Mouse (Mus musculus): ENCODE data around the gene 4933427D14Rik. TPM values are rescaled to one million over a fixed set of nuclear protein-coding genes. Genes with fewer than 3 reads are reported as not detected.

Gene 4933427D14Rik
- polyA plus RNA-seq, 1 experiment from 2014 or later: 4.9 TPM

GRCm38 (mm10) chr11:72217116-72217515, 9.9 kb upstream of the 4933427D14Rik start:
- H3K27ac ChIP-seq: peak overlapping the region; percentile 39
- H3K79me2 ChIP-seq (ENCODE audit: inconsistent target): peaks cover 10% of the 10 kb centered on the region; the same call in 1 of the 2 replicates
- H3K4me3 ChIP-seq (ENCODE audit: inconsistent target): no peak overlapping the region
- no peaks in the 10 kb centered on the region for H3K36me3 ChIP-seq (ENCODE audit: inconsistent target)
- 44% methylated on average over 5 of the region's 5 CpGs for WGBS (ENCODE audit: missing documents)

- 1% methylated on average over 29 of the region's 29 CpGs for WGBS (ENCODE audit: missing documents)
- peak within 1 kb of the TSS; percentile 94 for H3K4me3 ChIP-seq (ENCODE audit: inconsistent target)
- peaks cover 10% of the 10 kb centered on the region; the same call in 1 of the 2 replicates for H3K79me2 ChIP-seq (ENCODE audit: inconsistent target)
- H3K27ac ChIP-seq: peak within 1 kb of the TSS; percentile 32
- peaks cover 11% of the 10 kb centered on the region; the same call in 1 of the 2 replicates for H3K36me3 ChIP-seq (ENCODE audit: inconsistent target)
Measured at GRCm38 (mm10) chr11:72215410-72215797, 8.1 kb upstream of the 4933427D14Rik start, which contains the start of gene Med31. TSS of gene Med31 (minus strand) at chr11:72215592.

GRCm38 (mm10) chr11:72214591-72215409, 7.5 kb upstream of the 4933427D14Rik start:
- Histone ChIP-seq H3K79me2 (ENCODE audit: inconsistent target) (peaks cover 10% of the 10 kb centered on the region; the same call in 1 of the 2 replicates), H3K36me3 (ENCODE audit: inconsistent target) (peaks cover 15% of the 10 kb centered on the region; the same call in 1 of the 2 replicates), H3K4me3 (ENCODE audit: inconsistent target) (peak overlapping the region; percentile 94), H3K27ac (peak overlapping the region; percentile 32)
- under 1% methylated on average over 51 of the region's 51 CpGs for WGBS (ENCODE audit: missing documents)

- Histone ChIP-seq H3K27ac (peak overlapping the region; percentile 68), H3K36me3 (ENCODE audit: inconsistent target) (peaks cover 18% of the 10 kb centered on the region; the same call in 1 of the 2 replicates), H3K4me3 (ENCODE audit: inconsistent target) (peak overlapping the region; percentile 98), H3K79me2 (ENCODE audit: inconsistent target) (peaks cover 59% of the 10 kb centered on the region)
- WGBS (ENCODE audit: missing documents): 19% methylated on average over 17 of the region's 17 CpGs
Measured at GRCm38 (mm10) chr11:72207834-72208377, 647 bp upstream of the 4933427D14Rik start.

GRCm38 (mm10) chr11:72206341-72207203, 687 bp downstream of the 4933427D14Rik start, which contains the start of gene Gm43951:
TSS of gene Gm43951 (minus strand) at chr11:72206840.
- peak within 1 kb of the TSS; percentile 68 for H3K27ac ChIP-seq
- peak within 1 kb of the TSS; percentile 98 for H3K4me3 ChIP-seq (ENCODE audit: inconsistent target)

GRCm38 (mm10) chr11:72205256-72205655, 2.0 kb downstream of the 4933427D14Rik start:
- peaks cover 59% of the 10 kb centered on the region for H3K79me2 ChIP-seq (ENCODE audit: inconsistent target)
- no peak overlapping the region for H3K27ac ChIP-seq
- peaks cover 12% of the 10 kb centered on the region for H3K36me3 ChIP-seq (ENCODE audit: inconsistent target)
- WGBS (ENCODE audit: missing documents): 75% methylated on average over 6 of the region's 6 CpGs
- no peak overlapping the region for H3K4me3 ChIP-seq (ENCODE audit: inconsistent target)

More at GRCm38 (mm10) chr11:72206341-72207203, 687 bp downstream of the 4933427D14Rik start, which contains the start of gene Gm43951:
- 3% methylated on average over 34 of the region's 43 CpGs for WGBS (ENCODE audit: missing documents)
- H3K79me2 ChIP-seq (ENCODE audit: inconsistent target): peaks cover 59% of the 10 kb centered on the region
- H3K36me3 ChIP-seq (ENCODE audit: inconsistent target): peaks cover 16% of the 10 kb centered on the region; the same call in 1 of the 2 replicates

- Histone ChIP-seq H3K36me3 (ENCODE audit: inconsistent target) (peaks cover 7% of the 10 kb centered on the region), H3K27ac (no peak overlapping the region), H3K79me2 (ENCODE audit: inconsistent target) (peaks cover 49% of the 10 kb centered on the region), H3K4me3 (ENCODE audit: inconsistent target) (no peak overlapping the region)
- 100% methylated on average over 1 of the region's 1 CpGs for WGBS (ENCODE audit: missing documents)
Measured at GRCm38 (mm10) chr11:72203440-72203839, 3.8 kb downstream of the 4933427D14Rik start.

GRCm38 (mm10) chr11:72196506-72196905, 10.8 kb downstream of the 4933427D14Rik start:
- 95% methylated on average over 8 of the region's 8 CpGs for WGBS (ENCODE audit: missing documents)
- peaks cover 13% of the 10 kb centered on the region for H3K36me3 ChIP-seq (ENCODE audit: inconsistent target)
- no peak overlapping the region for H3K4me3 ChIP-seq (ENCODE audit: inconsistent target)
- peak overlapping the region; percentile 46 for H3K27ac ChIP-seq
- H3K79me2 ChIP-seq (ENCODE audit: inconsistent target): no peaks in the 10 kb centered on the region; the same call in 1 of the 2 replicates

- 100% methylated on average over 2 of the region's 2 CpGs for WGBS (ENCODE audit: missing documents)
- Histone ChIP-seq H3K36me3 (ENCODE audit: inconsistent target) (peaks cover 29% of the 10 kb centered on the region), H3K79me2 (ENCODE audit: inconsistent target) (no peaks in the 10 kb centered on the region; the same call in 1 of the 2 replicates), H3K27ac (no peak overlapping the region), H3K4me3 (ENCODE audit: inconsistent target) (no peak overlapping the region)
Measured at GRCm38 (mm10) chr11:72194259-72194658, 13.0 kb downstream of the 4933427D14Rik start.

- peaks cover 36% of the 10 kb centered on the region for H3K36me3 ChIP-seq (ENCODE audit: inconsistent target)
- 100% methylated on average over 1 of the region's 1 CpGs for WGBS (ENCODE audit: missing documents)
- H3K27ac ChIP-seq: no peak overlapping the region
- no peaks in the 10 kb centered on the region; the same call in 1 of the 2 replicates for H3K79me2 ChIP-seq (ENCODE audit: inconsistent target)
- H3K4me3 ChIP-seq (ENCODE audit: inconsistent target): no peak overlapping the region
Measured at GRCm38 (mm10) chr11:72190857-72191256, 16.4 kb downstream of the 4933427D14Rik start.

- Histone ChIP-seq H3K36me3 (ENCODE audit: inconsistent target) (peaks cover 12% of the 10 kb centered on the region; the same call in 1 of the 2 replicates), H3K4me3 (ENCODE audit: inconsistent target) (no peak overlapping the region), H3K27ac (no peak overlapping the region), H3K79me2 (ENCODE audit: inconsistent target) (no peaks in the 10 kb centered on the region)
- 86% methylated on average over 4 of the region's 4 CpGs for WGBS (ENCODE audit: missing documents)
Measured at GRCm38 (mm10) chr11:72184252-72184651, 23.0 kb downstream of the 4933427D14Rik start.

- peaks cover 16% of the 10 kb centered on the region for H3K36me3 ChIP-seq (ENCODE audit: inconsistent target)
- 94% methylated on average over 4 of the region's 4 CpGs for WGBS (ENCODE audit: missing documents)
- H3K4me3 ChIP-seq (ENCODE audit: inconsistent target): no peak overlapping the region
- no peaks in the 10 kb centered on the region for H3K79me2 ChIP-seq (ENCODE audit: inconsistent target)
- H3K27ac ChIP-seq: no peak overlapping the region
Measured at GRCm38 (mm10) chr11:72181136-72181535, 26.1 kb downstream of the 4933427D14Rik start.

- peaks cover 20% of the 10 kb centered on the region for H3K36me3 ChIP-seq (ENCODE audit: inconsistent target)
- WGBS (ENCODE audit: missing documents): 96% methylated on average over 3 of the region's 5 CpGs
- H3K79me2 ChIP-seq (ENCODE audit: inconsistent target): no peaks in the 10 kb centered on the region
- no peak overlapping the region for H3K4me3 ChIP-seq (ENCODE audit: inconsistent target)
- H3K27ac ChIP-seq: no peak overlapping the region
Measured at GRCm38 (mm10) chr11:72180556-72180955, 26.7 kb downstream of the 4933427D14Rik start.

- no peak overlapping the region for H3K27ac ChIP-seq
- H3K36me3 ChIP-seq (ENCODE audit: inconsistent target): peaks cover 33% of the 10 kb centered on the region
- 95% methylated on average over 3 of the region's 3 CpGs for WGBS (ENCODE audit: missing documents)
- H3K4me3 ChIP-seq (ENCODE audit: inconsistent target): no peak overlapping the region
- H3K79me2 ChIP-seq (ENCODE audit: inconsistent target): no peaks in the 10 kb centered on the region
Measured at GRCm38 (mm10) chr11:72176553-72176952, 30.7 kb downstream of the 4933427D14Rik start.
